8 mouse cellular contexts compared by ENCODE assay signal in genomic region chr5:111138927-111139565, GRCm38 (mm10).
DNase-seq lines count a peak whose midpoint lies in the region; ATAC-seq and TF ChIP-seq lines count a peak whose summit lies in the region.

No protein-coding gene starts in this region.

- H3K9me3 ChIP-seq in embryonic facial prominence, embryonic 13.5 days, result no peaks in the 10 kb centered on the region
- H3K9me3 ChIP-seq in heart, embryonic 13.5 days, result no peaks in the 10 kb centered on the region
- H3K9me3 ChIP-seq in lung, postnatal 0 days (ENCODE audit: low read length), result no peaks in the 10 kb centered on the region

- no peaks in the 10 kb centered on the region for H3K36me3 ChIP-seq in embryonic facial prominence, embryonic 13.5 days
- H3K36me3 ChIP-seq in heart, embryonic 13.5 days, result no peaks in the 10 kb centered on the region
- H3K36me3 ChIP-seq in lung, postnatal 0 days (ENCODE audit: insufficient read depth, low read length), result no peaks in the 10 kb centered on the region

- TF ChIP-seq EP300 in lung, postnatal 0 days (IDR thresholded peaks at IDR 0.05), result no peak

- peaks cover 54% of the 10 kb centered on the region for H3K4me1 ChIP-seq in embryonic facial prominence, embryonic 13.5 days
- peaks cover 53% of the 10 kb centered on the region for H3K4me1 ChIP-seq in heart, embryonic 13.5 days
- peaks cover 12% of the 10 kb centered on the region for H3K4me1 ChIP-seq in lung, postnatal 0 days (ENCODE audit: insufficient read depth, low read depth, low read length)

- H3K4me2 ChIP-seq in embryonic facial prominence, embryonic 13.5 days, result no peak overlapping the region
- peak overlapping the region; percentile 45 for H3K4me2 ChIP-seq in heart, embryonic 13.5 days
- H3K4me2 ChIP-seq in lung, postnatal 0 days (replicated peaks; ENCODE audit: low read depth, low read length), result peak overlapping the region; percentile 19; the same call in 1 of the 2 replicates

- no peak for ATAC-seq in embryonic facial prominence, embryonic 13.5 days (ENCODE audit: insufficient number of reproducible peaks, insufficient read depth, low FRiP score, low TSS enrichment, low read depth)
- no peak for ATAC-seq in heart, embryonic 13.5 days (ENCODE audit: extremely low read depth, insufficient number of reproducible peaks, low FRiP score, low TSS enrichment)
- ATAC-seq in lung, postnatal 0 days, result peak; percentile 95

- WGBS in embryonic facial prominence, embryonic 13.5 days, result 51% methylated on average over 7 of the region's 7 CpGs
- 38% methylated on average over 7 of the region's 7 CpGs for WGBS in heart, embryonic 13.5 days
- 43% methylated on average over 7 of the region's 7 CpGs for WGBS in lung, postnatal 0 days

- H3K27ac ChIP-seq in embryonic facial prominence, embryonic 13.5 days, result peak overlapping the region; percentile 40; the same call in 1 of the 2 replicates
- H3K27ac ChIP-seq in heart, embryonic 13.5 days (replicated peaks), result peak overlapping the region; percentile 87
- peak overlapping the region; percentile 78 for H3K27ac ChIP-seq in lung, postnatal 0 days (ENCODE audit: low read length)

- H3K4me3 ChIP-seq in embryonic facial prominence, embryonic 13.5 days, result no peak overlapping the region
- H3K4me3 ChIP-seq in heart, embryonic 13.5 days, result no peak overlapping the region
- no peak overlapping the region for H3K4me3 ChIP-seq in lung, postnatal 0 days (ENCODE audit: low read depth, low read length)

- no peak overlapping the region for H3K9ac ChIP-seq in embryonic facial prominence, embryonic 13.5 days
- peak overlapping the region; percentile 34; the same call in 1 of the 2 replicates for H3K9ac ChIP-seq in heart, embryonic 13.5 days
- H3K9ac ChIP-seq in lung, postnatal 0 days (replicated peaks; ENCODE audit: low read depth), result no peak overlapping the region

- TF ChIP-seq CTCF in lung, postnatal 0 days (IDR thresholded peaks at IDR 0.05), result no peak

- no peaks in the 10 kb centered on the region for H3K27me3 ChIP-seq in embryonic facial prominence, embryonic 13.5 days
- no peaks in the 10 kb centered on the region for H3K27me3 ChIP-seq in heart, embryonic 13.5 days (replicated peaks)
- H3K27me3 ChIP-seq in lung, postnatal 0 days (replicated peaks; ENCODE audit: insufficient read depth, low read length), result no peaks in the 10 kb centered on the region

- peak; percentile 67 for DNase-seq in kidney, postnatal 10 days
- DNase-seq in lung, postnatal 0 days (ENCODE audit: low spot score), result peak; percentile 58
- no peak for DNase-seq in c-Kit-positive CD71-positive TER-119-positive erythroid progenitor cells, embryonic 14.5 days (ENCODE audit: low spot score)
- no peak for DNase-seq in thymus, postnatal 25 days
- no peak for DNase-seq in spleen, postnatal 14 days (ENCODE audit: low spot score in 2 of 2)
- no peak for DNase-seq in testis, postnatal 14 days (ENCODE audit: low spot score)

Comparison
In these comparisons a context has a peak if more than half of its experiments do, and no peak if none do; other contexts are left out.
1. DNase-seq: peak in kidney, postnatal 10 days (single experiment) and lung, postnatal 0 days (single experiment); none in c-Kit-positive CD71-positive TER-119-positive erythroid progenitor cells, embryonic 14.5 days (single experiment), thymus, postnatal 25 days (single experiment), spleen, postnatal 14 days (0 of 2) and testis, postnatal 14 days (single experiment).
2. Peak in every context shown above with its lines, with median percentiles within 50 percentile points of each other: H3K27ac ChIP-seq.